Comparison of ENCODE assay signal across 9 mouse cellular contexts in genomic region chr17:7864740-7865139, GRCm38 (mm10). TPM values are rescaled to one million over a fixed set of nuclear protein-coding genes. Genes with fewer than 3 reads are reported as not detected.
A peak's percentile ranks its signal among the peaks of the same experiment; 100 is the strongest.
DNase-seq lines count a peak whose midpoint lies in the region; ATAC-seq and TF ChIP-seq lines count a peak whose summit lies in the region.
"Had no signal": no experiment of that assay in that cellular context is flagged by ENCODE, and none has a peak within 500 bp of the region (broad histone marks: within the 10 kb centered on the region; RNA-seq: fewer than 3 reads in every experiment).

No protein-coding gene starts in this region.

- no peaks in the 10 kb centered on the region for H3K27me3 ChIP-seq in midbrain, embryonic 14.5 days (ENCODE audit: control insufficient read depth, insufficient read depth, low read length)
- H3K27me3 ChIP-seq in midbrain, embryonic 13.5 days: no peaks in the 10 kb centered on the region
- H3K27me3 ChIP-seq in hindbrain, embryonic 14.5 days (ENCODE audit: control insufficient read depth, insufficient read depth, low read length): no peaks in the 10 kb centered on the region

- H3K27ac ChIP-seq in midbrain, embryonic 14.5 days (replicated peaks; ENCODE audit: low read depth, low read length): no peak overlapping the region
- H3K27ac ChIP-seq in midbrain, embryonic 13.5 days: no peak overlapping the region
- no peak overlapping the region for H3K27ac ChIP-seq in hindbrain, embryonic 14.5 days

- WGBS in midbrain, embryonic 14.5 days: 16% methylated on average over 7 of the region's 7 CpGs
- 26% methylated on average over 7 of the region's 7 CpGs for WGBS in midbrain, embryonic 13.5 days
- 17% methylated on average over 7 of the region's 7 CpGs for WGBS in hindbrain, embryonic 14.5 days

- no peak overlapping the region for H3K4me2 ChIP-seq in midbrain, embryonic 14.5 days (ENCODE audit: low read length)
- H3K4me2 ChIP-seq in midbrain, embryonic 13.5 days (replicated peaks): no peak overlapping the region
- no peak overlapping the region for H3K4me2 ChIP-seq in hindbrain, embryonic 14.5 days (replicated peaks)

- no peak overlapping the region for H3K4me3 ChIP-seq in midbrain, embryonic 14.5 days (replicated peaks; ENCODE audit: low read depth, low read length)
- H3K4me3 ChIP-seq in midbrain, embryonic 13.5 days (replicated peaks): no peak overlapping the region
- H3K4me3 ChIP-seq in hindbrain, embryonic 14.5 days (replicated peaks; ENCODE audit: low read length): no peak overlapping the region

- no peaks in the 10 kb centered on the region for H3K4me1 ChIP-seq in midbrain, embryonic 14.5 days (ENCODE audit: control insufficient read depth, insufficient read depth, low read length)
- H3K4me1 ChIP-seq in midbrain, embryonic 13.5 days (replicated peaks): no peaks in the 10 kb centered on the region; the same call in 1 of the 2 replicates
- no peaks in the 10 kb centered on the region for H3K4me1 ChIP-seq in hindbrain, embryonic 14.5 days (replicated peaks; ENCODE audit: control insufficient read depth, insufficient read depth, low read length)

- no peak overlapping the region for H3K9ac ChIP-seq in midbrain, embryonic 14.5 days (replicated peaks; ENCODE audit: low read length)
- no peak overlapping the region for H3K9ac ChIP-seq in midbrain, embryonic 13.5 days (replicated peaks)
- no peak overlapping the region for H3K9ac ChIP-seq in hindbrain, embryonic 14.5 days

- no peaks in the 10 kb centered on the region for H3K36me3 ChIP-seq in midbrain, embryonic 14.5 days (ENCODE audit: control insufficient read depth, insufficient read depth, low read length)
- H3K36me3 ChIP-seq in midbrain, embryonic 13.5 days: no peaks in the 10 kb centered on the region
- H3K36me3 ChIP-seq in hindbrain, embryonic 14.5 days (replicated peaks; ENCODE audit: control insufficient read depth, insufficient read depth): no peaks in the 10 kb centered on the region

- H3K9me3 ChIP-seq in midbrain, embryonic 14.5 days (ENCODE audit: control insufficient read depth, low read length): no peaks in the 10 kb centered on the region
- no peaks in the 10 kb centered on the region for H3K9me3 ChIP-seq in midbrain, embryonic 13.5 days
- H3K9me3 ChIP-seq in hindbrain, embryonic 14.5 days (ENCODE audit: control insufficient read depth, low read length): no peaks in the 10 kb centered on the region

- no peak for TF ChIP-seq POLR2A in brain, embryonic 14.5 days (IDR thresholded peaks at IDR 0.05; ENCODE audit: borderline replicate concordance, extremely low read depth, insufficient read depth, insufficient read length, poor library complexity, severe bottlenecking)

- DNase-seq in gastrocnemius, postnatal 10 days: peak; percentile 31
- DNase-seq in gastrocnemius, postnatal 25 days: no peak
- peak; percentile 38 for DNase-seq in midbrain, embryonic 14.5 days
- no peak for DNase-seq in brain, embryonic 14.5 days (ENCODE audit: low read depth)
- peak; percentile 81 for DNase-seq in naive thymus-derived CD4-positive, alpha-beta T cell, adult 2 months (ENCODE audit: low read depth)
- DNase-seq in layer of hippocampus, adult 9-11 months: no peak
- DNase-seq in hindbrain, embryonic 14.5 days (ENCODE audit: low spot score): no peak

- ATAC-seq in midbrain, embryonic 14.5 days (ENCODE audit: low FRiP score, low TSS enrichment): no peak
- no peak for ATAC-seq in midbrain, embryonic 13.5 days
- ATAC-seq in hindbrain, embryonic 14.5 days (ENCODE audit: low FRiP score): no peak

- TF ChIP-seq CTCF in brain, embryonic 14.5 days (IDR thresholded peaks at IDR 0.05; ENCODE audit: borderline replicate concordance, extremely low read depth, insufficient read depth, insufficient read length): peak; percentile 55; the same call in 1 of the 2 replicates

RNA-seq across cellular contexts. Expression of gene Fndc1, which starts 37.6 kb away (rescaled TPM):
- total RNA-seq in gastrocnemius, postnatal 10 days (2021): 100 to 1,000 TPM; 149 to 184 TPM
- 10 to 100 TPM; 46.0 to 52.2 TPM for total RNA-seq in gastrocnemius, postnatal 25 days (2021)
- polyA plus RNA-seq in midbrain, embryonic 14.5 days (2014; fragmentation: Nextera tagmentation; extraction: Ambion mirVana): 3.5 and 3.8 TPM in 2 replicates
- 1.7 and 3.6 TPM in 2 replicates for polyA plus RNA-seq in midbrain, embryonic 13.5 days (2015; fragmentation: Nextera tagmentation; extraction: Ambion mirVana)
- 1.4 and 5.0 TPM in 2 replicates for polyA plus RNA-seq in brain, embryonic 14.5 days (2012; rRNA removed)
- polyA plus RNA-seq in hindbrain, embryonic 14.5 days (2014; fragmentation: Nextera tagmentation; extraction: Ambion mirVana): 10.3 and 11.1 TPM in 2 replicates
- total RNA-seq: common myeloid progenitor, adult 5-6 weeks had no signal

Comparison
In these comparisons a context has a peak if more than half of its experiments do, and no peak if none do; other contexts are left out.
1. DNase-seq: peak in gastrocnemius, postnatal 10 days (single experiment), midbrain, embryonic 14.5 days (single experiment) and naive thymus-derived CD4-positive, alpha-beta T cell, adult 2 months (single experiment); none in gastrocnemius, postnatal 25 days (single experiment), brain, embryonic 14.5 days (single experiment), layer of hippocampus, adult 9-11 months (single experiment) and hindbrain, embryonic 14.5 days (single experiment).